Mouse (Mus musculus): Measurements from ENCODE around the gene Simc1. TPM values are rescaled to one million over a fixed set of nuclear protein-coding genes. Genes with fewer than 3 reads are reported as not detected.
"Not testable (repeated sequence)": the region's sequence is repeated elsewhere in the genome, so short reads cannot be mapped to it uniquely, and the experiment has no call there.

Simc1 gene
- total RNA-seq (2021) = 1 to 10 TPM; 3.0 to 4.7 TPM

- peak; percentile 74 to 77 for DNase-seq
- intact Hi-C loops (cut with DNase I) = no loop called here
These were observed at the start of gene Simc1 for GRCm38 (mm10) chr13:54503604-54504521. Gene Simc1 (plus strand): TSS chr13:54503779.

- no peak for DNase-seq
- intact Hi-C loops (cut with DNase I) = no loop called here
These were observed 46.5 kb upstream of the Simc1 start for GRCm38 (mm10) chr13:54457062-54457461.

- intact Hi-C loops (cut with DNase I) = no loop called here
- peak in 1 of 2 experiments; percentile 12 for DNase-seq
These were observed 44.3 kb upstream of the Simc1 start for GRCm38 (mm10) chr13:54459282-54459681.

GRCm38 (mm10) chr13:54468098-54469011 lies 35.2 kb upstream of the Simc1 start, which contains the start of gene Thoc3:
Gene Thoc3 (minus strand): TSS chr13:54468849.
- peak; percentile 91 to 93 for DNase-seq
- intact Hi-C loops (cut with DNase I) = loop anchor here (5.0 kb wide), 2 partner anchors 94 to 154 kb away; partner anchors contain the start of gene Faf2

- intact Hi-C loops (cut with DNase I) = loop anchor here (5.0 kb wide), 2 partner anchors 93 to 153 kb away; partner anchors contain the start of gene Faf2
- DNase-seq = no peak
These were observed 34.6 kb upstream of the Simc1 start for GRCm38 (mm10) chr13:54469012-54469354.

GRCm38 (mm10) chr13:54471967-54472366 lies 31.6 kb upstream of the Simc1 start:
- intact Hi-C loops (cut with DNase I) = no loop called here

GRCm38 (mm10) chr13:54474996-54475395 lies 28.6 kb upstream of the Simc1 start:
- DNase-seq = no peak
- intact Hi-C loops (cut with DNase I) = no loop called here

More at GRCm38 (mm10) chr13:54471967-54472366, 31.6 kb upstream of the Simc1 start:
- DNase-seq = no peak

- no peak for DNase-seq
- intact Hi-C loops (cut with DNase I) = no loop called here
These were observed 27.9 kb upstream of the Simc1 start for GRCm38 (mm10) chr13:54475702-54476101.

- intact Hi-C loops (cut with DNase I) = no loop called here
- DNase-seq = no peak
These were observed 24.3 kb upstream of the Simc1 start for GRCm38 (mm10) chr13:54479286-54479685.

GRCm38 (mm10) chr13:54481498-54481897 lies 22.1 kb upstream of the Simc1 start:
- intact Hi-C loops (cut with DNase I) = no loop called here
- no peak for DNase-seq

GRCm38 (mm10) chr13:54490411-54490810 lies 13.2 kb upstream of the Simc1 start:
- intact Hi-C loops (cut with DNase I) = no loop called here
- DNase-seq = no peak

- intact Hi-C loops (cut with DNase I) = no loop called here
- no peak for DNase-seq
These were observed 12.2 kb upstream of the Simc1 start for GRCm38 (mm10) chr13:54491381-54491780.

- DNase-seq; intact Hi-C loops (cut with DNase I): not testable (repeated sequence)
These were observed 4.0 kb upstream of the Simc1 start for GRCm38 (mm10) chr13:54499551-54499950.

- intact Hi-C loops (cut with DNase I) = no loop called here
- no peak for DNase-seq
These were observed 2.2 kb upstream of the Simc1 start for GRCm38 (mm10) chr13:54501352-54501751.

GRCm38 (mm10) chr13:54501957-54502690 lies 1.5 kb upstream of the Simc1 start:
- intact Hi-C loops (cut with DNase I) = no loop called here
- no peak for DNase-seq

- DNase-seq = no peak
- intact Hi-C loops (cut with DNase I) = no loop called here
These were observed 338 bp upstream of the Simc1 start for GRCm38 (mm10) chr13:54503278-54503603.

GRCm38 (mm10) chr13:54504611-54505260 lies 1.2 kb downstream of the Simc1 start:
- no peak for DNase-seq
- intact Hi-C loops (cut with DNase I) = no loop called here

- intact Hi-C loops (cut with DNase I) = no loop called here
These were observed 2.3 kb downstream of the Simc1 start for GRCm38 (mm10) chr13:54505920-54506319.

GRCm38 (mm10) chr13:54520221-54520620 lies 16.6 kb downstream of the Simc1 start:
- intact Hi-C loops (cut with DNase I) = no loop called here
- DNase-seq = peak in 1 of 2 experiments; percentile 7

More at GRCm38 (mm10) chr13:54505920-54506319, 2.3 kb downstream of the Simc1 start:
- DNase-seq = no peak

- intact Hi-C loops (cut with DNase I) = no loop called here
These were observed 17.6 kb downstream of the Simc1 start for GRCm38 (mm10) chr13:54521181-54521580.

More at GRCm38 (mm10) chr13:54521181-54521580, 17.6 kb downstream of the Simc1 start:
- no peak for DNase-seq

All from heart, postnatal 10 days (tissue).